Mouse (Mus musculus) cortical plate, adult 2 months (tissue): ENCODE measurements around the gene Gm6482.
"Not testable (repeated sequence)": the region's sequence is repeated elsewhere in the genome, so short reads cannot be mapped to it uniquely, and the experiment has no call there.

Source experiments
- CTCF ChIP-seq: fragments of 200-500 bp; IDR thresholded peaks from 2 replicates; pipeline ENCODE4 v1.5.1; 2011; ENCODE audit warnings: mild to moderate bottlenecking, control low read depth, low read length; ENCODE audit not compliant: insufficient read depth; ENCODE audit errors: extremely low read depth
- POLR2A ChIP-seq: fragments of 200-500 bp; IDR thresholded peaks from 2 replicates; pipeline ENCODE4 v1.6.1; 2011; ENCODE audit warnings: mild to moderate bottlenecking, low read length, control low read depth; ENCODE audit not compliant: insufficient read depth; ENCODE audit errors: extremely low read depth

DNA sequence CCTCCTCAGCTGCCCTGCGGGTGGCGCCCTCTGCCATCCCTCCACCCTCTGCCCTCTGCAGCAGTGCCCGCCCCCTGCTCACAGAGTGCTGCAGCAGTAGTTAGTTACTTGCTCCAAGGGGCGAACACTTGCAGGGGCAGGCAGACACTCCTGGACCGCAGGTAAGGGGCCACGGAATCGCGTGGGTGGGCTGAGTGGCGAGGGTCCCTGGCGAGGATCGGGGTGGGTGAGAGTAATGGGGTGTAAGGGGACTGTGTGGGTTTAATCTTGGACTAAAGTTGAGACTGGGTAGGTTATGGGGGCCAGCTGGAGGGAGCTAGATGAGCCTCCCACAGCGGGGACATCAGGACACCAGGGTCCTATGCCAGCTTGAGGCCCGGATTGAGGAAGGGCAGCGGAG is 16.6 kb upstream of the Gm6482 start:
- TF ChIP-seq POLR2A, CTCF: not testable (repeated sequence)
